Mouse (Mus musculus): ENCODE measurements around the gene Prkn. TPM values are rescaled to one million over a fixed set of nuclear protein-coding genes. Genes with fewer than 3 reads are reported as not detected.
"Not testable (repeated sequence)": the region's sequence is repeated elsewhere in the genome, so short reads cannot be mapped to it uniquely, and the experiment has no call there.

Gene Prkn
- total RNA-seq, 2 experiments from 2014 or later, result 1.8 TPM; not detected in 1

GRCm38 (mm10) chr17:11117508-11117907 lies 277.3 kb downstream of the Prkn start:
- ATAC-seq (replicated peaks; ENCODE audit: poor library complexity, severe bottlenecking), result no peak

- ATAC-seq (replicated peaks; ENCODE audit: poor library complexity, severe bottlenecking), result no peak
Measured at GRCm38 (mm10) chr17:11124048-11124447, 283.9 kb downstream of the Prkn start.

- ATAC-seq (replicated peaks; ENCODE audit: poor library complexity, severe bottlenecking), result no peak
Measured at GRCm38 (mm10) chr17:11127217-11127616, 287.0 kb downstream of the Prkn start.

- no peak for ATAC-seq (replicated peaks; ENCODE audit: poor library complexity, severe bottlenecking)
Measured at GRCm38 (mm10) chr17:11130919-11131318, 290.7 kb downstream of the Prkn start.

- no peak for ATAC-seq (replicated peaks; ENCODE audit: poor library complexity, severe bottlenecking)
Measured at GRCm38 (mm10) chr17:11142321-11142720, 302.1 kb downstream of the Prkn start.

GRCm38 (mm10) chr17:11156119-11156518 lies 315.9 kb downstream of the Prkn start:
- no peak for ATAC-seq (replicated peaks; ENCODE audit: poor library complexity, severe bottlenecking)

GRCm38 (mm10) chr17:11157536-11157935 lies 317.4 kb downstream of the Prkn start:
- no peak; the same call in 1 of the 2 replicates for ATAC-seq (replicated peaks; ENCODE audit: poor library complexity, severe bottlenecking)

GRCm38 (mm10) chr17:11161436-11161835 lies 321.3 kb downstream of the Prkn start:
- no peak for ATAC-seq (replicated peaks; ENCODE audit: poor library complexity, severe bottlenecking)

GRCm38 (mm10) chr17:11162770-11163169 lies 322.6 kb downstream of the Prkn start:
- ATAC-seq (replicated peaks; ENCODE audit: poor library complexity, severe bottlenecking), result no peak

GRCm38 (mm10) chr17:11187356-11187755 lies 347.2 kb downstream of the Prkn start:
- ATAC-seq (replicated peaks; ENCODE audit: poor library complexity, severe bottlenecking), result no peak

GRCm38 (mm10) chr17:11188494-11188893 lies 348.3 kb downstream of the Prkn start:
- ATAC-seq (replicated peaks; ENCODE audit: poor library complexity, severe bottlenecking), result no peak

GRCm38 (mm10) chr17:11190306-11190705 lies 350.1 kb downstream of the Prkn start:
- no peak for ATAC-seq (replicated peaks; ENCODE audit: poor library complexity, severe bottlenecking)

GRCm38 (mm10) chr17:11198134-11198533 lies 357.9 kb downstream of the Prkn start:
- ATAC-seq (replicated peaks; ENCODE audit: poor library complexity, severe bottlenecking), result no peak

- ATAC-seq (replicated peaks; ENCODE audit: poor library complexity, severe bottlenecking), result not testable (repeated sequence)
Measured at GRCm38 (mm10) chr17:11209063-11209462, 368.9 kb downstream of the Prkn start.

GRCm38 (mm10) chr17:11211006-11211405 lies 370.8 kb downstream of the Prkn start:
- ATAC-seq (replicated peaks; ENCODE audit: poor library complexity, severe bottlenecking), result no peak

- ATAC-seq (replicated peaks; ENCODE audit: poor library complexity, severe bottlenecking), result no peak
Measured at GRCm38 (mm10) chr17:11211591-11211990, 371.4 kb downstream of the Prkn start.

- no peak for ATAC-seq (replicated peaks; ENCODE audit: poor library complexity, severe bottlenecking)
Measured at GRCm38 (mm10) chr17:11213689-11214088, 373.5 kb downstream of the Prkn start.

GRCm38 (mm10) chr17:11229011-11229410 lies 388.8 kb downstream of the Prkn start:
- ATAC-seq (replicated peaks; ENCODE audit: poor library complexity, severe bottlenecking), result no peak

- ATAC-seq (replicated peaks; ENCODE audit: poor library complexity, severe bottlenecking), result no peak
Measured at GRCm38 (mm10) chr17:11229426-11229825, 389.2 kb downstream of the Prkn start.

GRCm38 (mm10) chr17:11230604-11231395 lies 390.6 kb downstream of the Prkn start:
- no peak for ATAC-seq (replicated peaks; ENCODE audit: poor library complexity, severe bottlenecking)

- ATAC-seq (replicated peaks; ENCODE audit: poor library complexity, severe bottlenecking), result no peak
Measured at GRCm38 (mm10) chr17:11235273-11235672, 395.1 kb downstream of the Prkn start.

GRCm38 (mm10) chr17:11245040-11245439 lies 404.9 kb downstream of the Prkn start:
- no peak for ATAC-seq (replicated peaks; ENCODE audit: poor library complexity, severe bottlenecking)
